Mouse (Mus musculus) urinary bladder, adult 18-20 months (tissue): ENCODE results near the gene Eipr1.

Experiments used
- DNase-seq, 2 experiments: peaks; one replicate each; pipeline ENCODE4 v3.0.0; 2022; ENCODE audit warnings: low spot score in 2 of 2, mixed read lengths in 2 of 2

Gene Eipr1

GRCm38 (mm10) chr12:28775120-28775519 lies 23.5 kb downstream of the Eipr1 start:
- no peak for DNase-seq

- DNase-seq: no peak
These were observed 24.0 kb downstream of the Eipr1 start for GRCm38 (mm10) chr12:28775627-28776026.

- DNase-seq: no peak
These were observed 28.6 kb downstream of the Eipr1 start for GRCm38 (mm10) chr12:28780180-28780579.

GRCm38 (mm10) chr12:28782637-28783036 lies 31.0 kb downstream of the Eipr1 start:
- no peak for DNase-seq

DNA sequence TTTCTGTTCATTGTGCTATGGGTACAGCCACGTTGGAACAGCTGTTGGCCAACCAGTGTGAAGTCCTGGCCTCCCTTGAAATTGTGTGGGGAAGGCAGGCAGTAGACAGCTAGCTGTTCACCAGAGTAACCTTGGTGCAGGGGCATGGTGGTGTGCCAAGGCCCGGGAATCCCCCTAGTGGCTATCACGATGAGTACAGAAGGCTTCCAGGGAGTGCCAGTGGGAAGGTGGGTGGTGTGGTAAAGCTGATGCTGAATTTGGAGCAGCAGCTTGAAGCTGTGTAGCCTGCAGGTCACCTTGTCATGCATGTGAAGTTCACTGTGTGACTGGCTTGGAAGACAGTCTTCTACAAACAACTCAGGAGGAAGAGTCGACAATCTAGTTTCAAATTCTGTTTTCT lies 32.8 kb downstream of the Eipr1 start:
- no peak for DNase-seq

DNA sequence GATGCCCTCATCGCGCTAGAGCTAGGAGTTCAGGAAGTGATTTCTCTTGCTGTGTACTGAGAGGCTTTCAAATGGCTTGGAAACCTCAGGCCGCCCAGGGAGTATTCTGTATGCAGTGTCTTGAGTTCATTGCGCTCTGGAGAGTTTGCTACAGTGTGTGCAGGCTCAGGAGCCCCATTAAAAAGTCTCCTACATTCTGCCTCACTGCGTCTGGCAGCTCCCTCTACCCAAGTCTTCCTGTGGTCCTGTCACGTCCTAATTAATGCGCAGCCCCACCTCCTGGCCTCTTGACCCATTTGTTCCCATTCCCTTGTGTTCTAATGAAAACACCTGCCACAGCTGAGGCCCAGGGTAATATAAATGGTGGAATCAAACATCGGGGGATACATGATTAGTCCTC lies 33.3 kb downstream of the Eipr1 start:
- DNase-seq: no peak

GRCm38 (mm10) chr12:28785299-28785698 lies 33.7 kb downstream of the Eipr1 start:
- DNase-seq: no peak

- DNase-seq: no peak
These were observed 34.7 kb downstream of the Eipr1 start for GRCm38 (mm10) chr12:28786310-28786709.

DNA sequence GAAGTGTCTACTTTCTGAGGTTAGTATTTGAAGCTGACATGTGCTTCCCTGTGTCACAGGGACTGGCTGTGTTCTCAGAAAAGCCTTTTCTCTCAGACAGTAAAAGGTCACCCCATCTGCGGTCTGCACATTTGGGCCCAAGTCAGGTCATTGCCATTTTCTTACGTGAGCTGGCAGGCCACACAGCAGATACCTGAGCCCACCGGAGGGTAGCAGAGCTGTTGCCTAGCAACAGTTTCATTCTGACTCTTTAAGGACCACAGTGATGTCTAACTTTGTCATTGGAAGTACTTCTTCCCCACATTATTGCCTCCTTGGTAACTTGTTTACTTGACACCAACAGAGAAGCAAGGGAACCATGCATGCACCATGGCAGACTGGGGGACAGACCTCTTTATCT lies 41.0 kb downstream of the Eipr1 start:
- DNase-seq: no peak

- DNase-seq: no peak
These were observed 42.1 kb downstream of the Eipr1 start for GRCm38 (mm10) chr12:28793715-28794114.

- no peak for DNase-seq
These were observed 43.4 kb downstream of the Eipr1 start for GRCm38 (mm10) chr12:28795041-28795440.

DNA sequence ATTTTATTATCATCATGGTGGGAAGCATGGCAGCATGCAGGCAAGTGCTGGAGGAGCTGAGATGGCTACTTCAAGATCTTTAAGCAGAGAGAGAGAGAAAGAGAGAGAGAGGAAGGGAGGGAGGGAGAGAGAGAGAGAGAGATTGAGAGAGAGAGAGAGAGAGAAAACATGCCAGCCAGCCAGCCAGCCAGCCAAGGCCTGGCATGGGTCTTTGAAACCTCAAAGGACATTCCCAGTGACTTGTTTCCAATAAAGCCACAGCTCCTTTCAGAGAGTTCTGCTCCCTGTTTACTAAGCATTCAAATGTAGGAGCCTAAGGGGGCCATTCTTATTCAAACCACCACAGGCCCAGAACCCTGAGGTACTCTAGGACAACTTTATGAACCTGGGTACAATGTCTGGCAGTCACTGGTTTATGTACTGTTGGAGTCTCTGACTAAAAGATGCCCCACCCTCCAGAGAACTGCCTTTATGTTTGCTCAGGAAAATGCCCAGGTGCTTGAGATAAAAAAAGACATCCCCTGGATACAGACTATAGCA lies 45.3 kb downstream of the Eipr1 start:
- DNase-seq: no peak

DNA sequence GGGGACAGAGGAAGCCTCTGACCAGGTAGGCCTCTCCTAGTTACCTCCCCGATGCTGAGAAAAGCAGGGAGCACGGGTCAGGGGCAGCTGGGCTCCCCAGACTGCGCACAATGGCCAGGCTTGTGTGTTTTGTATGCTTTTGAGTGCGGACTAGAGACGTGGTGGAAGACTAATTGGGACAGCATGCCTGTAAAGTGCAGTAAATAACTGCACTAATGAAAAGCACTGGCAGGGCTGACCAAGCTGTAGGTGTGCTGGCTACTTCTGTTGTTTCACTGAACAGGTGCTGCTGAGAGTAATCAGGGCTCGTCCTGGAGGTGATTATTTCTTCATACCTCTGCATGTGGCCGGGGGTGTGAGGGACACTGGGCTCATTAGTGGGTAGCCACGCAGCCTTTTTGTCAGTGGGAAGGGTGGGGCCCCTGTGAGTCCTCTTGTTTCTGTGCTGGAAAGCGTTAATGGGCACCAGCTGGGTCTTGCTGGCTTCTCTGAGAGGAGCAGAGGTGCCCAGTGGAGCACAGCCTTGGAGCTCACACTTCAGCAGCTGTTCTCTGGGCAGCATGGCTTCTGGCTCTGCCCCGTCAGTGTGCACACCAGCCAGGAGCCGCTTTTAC lies 48.3 kb downstream of the Eipr1 start:
- no peak for DNase-seq

DNA sequence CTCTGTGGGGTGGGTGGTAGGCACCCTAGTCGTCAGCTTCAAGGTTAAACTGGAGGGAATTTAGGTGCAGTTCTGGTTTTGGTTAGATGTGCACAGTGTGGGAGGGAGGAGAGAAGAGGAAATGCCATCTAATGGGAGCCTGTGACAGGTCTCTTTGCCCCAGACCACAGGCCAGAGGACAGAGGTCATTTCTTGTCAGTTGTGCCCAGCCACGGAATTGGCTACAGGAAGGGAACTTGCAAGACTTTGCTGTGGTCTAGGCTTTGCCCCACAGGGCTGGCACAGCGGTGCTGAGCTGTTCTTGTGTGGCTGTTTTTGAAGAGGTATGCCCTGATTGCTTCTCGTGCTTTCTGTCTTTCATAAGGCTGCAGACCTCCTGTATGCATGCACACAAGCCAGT lies 48.8 kb downstream of the Eipr1 start:
- DNase-seq: no peak

DNA sequence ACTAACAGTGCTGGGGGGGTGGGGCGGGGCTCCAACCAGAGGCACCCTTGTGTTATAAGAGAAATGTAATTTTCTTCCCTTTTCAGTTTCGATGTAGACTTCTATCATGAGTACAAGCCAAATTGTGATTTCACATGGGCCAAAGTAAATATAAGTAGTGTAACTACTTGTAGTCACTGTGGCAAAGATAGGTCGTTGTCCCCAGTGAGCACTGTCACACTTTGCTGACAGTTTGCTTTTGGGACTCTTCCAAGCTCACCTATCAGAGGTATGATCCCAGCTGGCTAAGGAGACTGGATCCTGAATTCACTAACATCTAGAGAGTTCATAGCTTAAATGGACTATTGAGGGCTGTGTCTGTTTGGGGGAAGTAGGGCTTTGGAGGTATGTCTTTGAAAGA lies 49.3 kb downstream of the Eipr1 start:
- DNase-seq: no peak

GRCm38 (mm10) chr12:28801731-28802130 lies 50.1 kb downstream of the Eipr1 start:
- DNase-seq: no peak

DNA sequence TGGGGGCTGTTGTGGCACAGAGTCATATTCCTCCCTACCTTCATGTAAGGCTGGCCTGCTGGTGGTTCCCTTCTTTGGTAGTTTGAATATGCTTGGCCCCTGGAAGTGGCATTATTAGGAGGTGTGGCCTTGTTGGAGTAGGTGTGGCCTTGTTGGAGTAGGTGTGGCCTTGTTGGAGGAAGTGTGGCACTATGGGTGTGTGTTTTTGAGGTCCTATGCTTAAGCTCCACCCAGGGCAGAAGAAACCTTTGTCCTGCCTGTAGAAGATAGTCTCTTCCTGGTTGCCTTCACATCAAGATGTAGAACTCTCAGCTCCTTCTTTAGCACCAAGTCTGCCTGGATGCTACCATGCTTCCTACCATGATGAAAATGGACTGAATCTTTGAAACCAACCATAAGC lies 51.4 kb downstream of the Eipr1 start:
- DNase-seq: no peak

DNA sequence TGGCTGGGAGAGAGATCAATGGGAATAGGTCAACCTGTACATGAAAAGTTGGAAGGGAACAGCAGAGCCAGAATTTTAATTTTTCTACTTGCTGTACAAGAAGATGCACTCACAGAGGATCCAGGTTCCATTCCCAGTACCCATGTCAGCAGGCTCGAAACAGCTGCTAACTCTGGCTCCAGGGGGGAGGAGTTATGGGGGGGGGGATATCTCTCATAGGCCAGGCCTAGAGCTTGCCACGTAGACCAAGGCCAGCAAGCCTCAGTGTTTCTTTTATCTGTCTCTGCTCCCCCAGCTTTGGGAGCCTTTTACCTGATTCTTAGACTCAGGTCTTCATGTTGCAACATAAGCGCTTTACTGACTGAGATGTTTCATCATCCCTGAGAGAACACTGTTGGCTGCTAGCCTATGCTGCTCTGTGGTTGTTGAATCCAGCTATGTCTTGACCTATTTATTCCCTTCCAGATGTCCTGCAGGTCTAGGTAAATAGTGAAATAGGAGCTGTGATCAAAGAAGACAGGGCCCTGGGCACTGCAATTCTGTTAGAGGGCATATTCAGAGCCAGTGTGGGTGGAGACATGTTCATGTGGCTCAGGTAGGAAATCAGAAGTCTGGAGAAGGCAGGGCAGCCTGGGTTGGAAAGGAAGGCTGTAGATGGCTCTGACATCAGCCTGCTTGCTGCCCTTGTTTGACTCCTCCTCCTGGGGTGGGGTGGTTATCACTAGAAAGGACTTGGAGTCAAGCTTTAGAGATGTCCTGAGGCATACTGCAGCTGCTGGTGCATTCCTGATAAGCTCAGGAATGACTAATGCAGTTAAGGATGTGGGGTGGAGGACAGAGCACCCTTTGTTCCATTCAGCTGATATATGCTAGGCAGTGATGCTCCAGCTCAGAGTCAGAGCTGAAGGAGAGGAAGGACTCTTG lies 53.2 kb downstream of the Eipr1 start:
- peak in 1 of 2 experiments; percentile 14 for DNase-seq

DNA sequence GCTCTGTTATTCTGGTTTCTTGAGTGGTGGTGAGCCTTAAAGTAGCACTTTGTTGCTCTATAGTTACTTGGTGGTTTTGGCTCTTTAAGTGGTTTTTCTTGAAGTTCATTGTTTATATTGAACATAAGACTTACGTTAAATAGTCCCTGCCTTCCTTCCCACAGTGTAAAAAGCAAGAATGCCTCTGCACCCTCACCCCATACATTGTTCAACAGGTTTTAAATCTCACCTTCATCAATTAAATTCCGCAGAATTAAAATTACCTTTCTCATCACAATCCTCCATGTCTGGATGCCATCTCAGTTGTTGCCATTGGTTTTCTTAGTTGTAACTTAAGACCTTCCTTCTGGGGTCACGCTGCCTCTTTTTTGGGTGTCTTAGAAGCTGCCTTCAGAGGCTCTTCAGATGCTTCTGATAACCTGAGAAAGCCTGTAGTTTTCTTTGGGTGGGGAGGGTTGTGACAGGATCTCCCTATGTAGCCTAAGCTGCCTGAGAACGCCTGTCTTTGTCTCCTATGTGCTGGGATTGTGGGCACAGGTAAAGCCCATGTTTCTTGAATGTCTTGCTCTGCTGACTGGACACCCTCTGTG lies 57.3 kb downstream of the Eipr1 start:
- no peak for DNase-seq

DNA sequence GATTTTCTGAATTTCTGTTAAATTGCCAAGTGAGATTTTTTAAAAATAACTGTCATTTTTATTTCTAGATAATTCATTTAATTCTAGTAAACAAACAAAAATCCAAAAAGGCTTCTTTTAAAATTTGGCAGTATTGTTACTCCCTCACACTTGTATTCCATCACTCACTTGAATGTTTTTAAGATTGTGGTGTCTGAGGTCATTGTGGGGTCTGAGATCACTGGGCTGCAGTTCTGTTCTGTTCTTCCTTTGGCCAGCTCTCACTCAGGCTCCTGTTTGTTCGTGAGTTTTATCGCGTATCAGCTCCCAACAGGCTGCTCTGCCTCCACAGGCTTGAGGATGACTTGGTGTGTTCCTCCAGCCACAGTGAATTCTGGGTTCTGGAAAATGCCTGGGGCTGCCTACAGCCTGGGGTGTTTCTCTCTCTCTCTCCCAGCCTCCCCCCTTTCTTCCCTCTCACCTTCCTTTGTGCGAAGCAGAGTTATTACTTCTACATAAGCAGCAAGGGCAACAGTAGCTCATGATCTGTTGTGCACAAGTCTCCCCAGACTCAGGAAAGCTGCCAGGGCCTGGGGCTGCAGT lies 58.2 kb downstream of the Eipr1 start:
- DNase-seq: no peak

GRCm38 (mm10) chr12:28816681-28817426 lies 65.3 kb downstream of the Eipr1 start:
- no peak for DNase-seq

DNA sequence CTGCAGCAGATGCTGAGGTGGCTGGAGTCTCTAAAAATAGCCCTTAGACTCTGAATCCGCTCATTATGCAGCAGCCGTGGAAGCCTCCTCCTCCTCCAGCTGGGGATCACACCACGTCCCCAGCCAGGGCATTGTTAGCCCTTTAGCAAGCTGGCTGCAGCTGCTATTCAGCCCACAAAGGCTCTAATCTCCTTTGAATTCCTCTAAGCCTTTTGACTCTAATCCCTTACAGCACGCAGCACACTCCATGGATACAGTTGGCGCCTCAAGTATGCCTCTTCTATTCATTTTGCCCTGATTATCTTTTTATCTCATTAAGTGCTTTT lies 65.8 kb downstream of the Eipr1 start:
- no peak for DNase-seq
